Mouse (Mus musculus) embryonic facial prominence, embryonic 15.5 days (tissue): ENCODE results near the gene Reg3d. TPM values are rescaled to one million over a fixed set of nuclear protein-coding genes. Genes with fewer than 3 reads are reported as not detected.

Source experiments
- ATAC-seq: fragments of 200-750 bp; cut with Nextera tagmentation; 2 replicates; pipeline ENCODE4 v1.8.0; 2017; ENCODE audit warnings: low read depth, moderate TSS enrichment; ENCODE audit not compliant: insufficient number of reproducible peaks, low FRiP score, low TSS enrichment
- H3K27ac ChIP-seq: fragments of 300-500 bp; sonication (generic); replicated peaks from 2 replicates; pipeline ENCODE4 v1.5.1; 2015; ENCODE audit warnings: mild to moderate bottlenecking, inconsistent platforms
- H3K27me3 ChIP-seq: fragments of 300-500 bp; sonication (generic); 2 replicates; pipeline ENCODE4 v1.6.1; 2015; ENCODE audit warnings: inconsistent platforms
- H3K36me3 ChIP-seq: fragments of 300-500 bp; sonication (generic); 2 replicates; pipeline ENCODE4 v1.6.1; 2015; ENCODE audit warnings: mild to moderate bottlenecking, inconsistent platforms
- H3K4me1 ChIP-seq: fragments of 300-500 bp; sonication (generic); 2 replicates; pipeline ENCODE4 v1.6.1; 2015; ENCODE audit warnings: inconsistent platforms
- H3K4me2 ChIP-seq: fragments of 300-500 bp; sonication (generic); replicated peaks from 2 replicates; pipeline ENCODE4 v1.6.1; 2015; ENCODE audit warnings: mild to moderate bottlenecking, inconsistent platforms
- H3K4me3 ChIP-seq: fragments of 300-500 bp; sonication (generic); replicated peaks from 2 replicates; pipeline ENCODE4 v1.5.1; 2015; ENCODE audit warnings: mild to moderate bottlenecking, inconsistent platforms
- H3K9ac ChIP-seq: fragments of 300-500 bp; sonication (generic); 2 replicates; pipeline ENCODE4 v1.6.1; 2015; ENCODE audit warnings: inconsistent platforms
- H3K9me3 ChIP-seq: fragments of 300-500 bp; sonication (generic); replicated peaks from 2 replicates; pipeline ENCODE4 v1.6.1; 2016; ENCODE audit warnings: inconsistent platforms
- polyA plus RNA-seq: library from polyadenylated mRNA; unstranded; fragments of >200 nt; fragmentation: Nextera tagmentation; extraction: Ambion mirVana; gene quantifications from 2 replicates; pipeline ENCODE4 v1.2.1, GENCODE M21; 2015

Reg3d gene
- polyA plus RNA-seq, 1 experiment from 2014 or later, result not detected

DNA sequence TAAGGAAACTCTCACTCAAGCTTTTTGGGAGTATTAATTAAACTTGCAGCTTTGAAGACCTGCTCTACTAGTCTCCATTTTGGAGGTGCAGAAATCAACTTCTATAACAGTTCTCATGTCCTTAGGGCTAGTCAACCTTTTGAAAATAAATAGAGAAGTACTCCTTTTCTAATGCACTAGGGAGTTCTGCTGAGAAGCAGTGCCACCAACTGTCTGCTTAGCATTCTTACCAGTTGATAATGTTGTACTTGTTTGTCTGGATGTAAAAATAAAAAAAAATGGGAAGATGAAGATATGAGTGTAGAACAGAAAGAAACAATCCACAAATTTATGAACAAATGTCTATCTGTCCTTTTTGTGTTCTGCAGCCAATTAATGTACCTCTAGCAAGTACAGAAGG, 50.9 kb downstream of the Reg3d start:
- H3K9ac ChIP-seq, result no peak overlapping the region
- ATAC-seq, result no peak

More for the DNA sequence above, 50.9 kb downstream of the Reg3d start:
- Histone ChIP-seq H3K27ac (no peak overlapping the region), H3K9me3 (no peaks in the 10 kb centered on the region), H3K4me2 (no peak overlapping the region), H3K27me3 (no peaks in the 10 kb centered on the region), H3K4me1 (no peaks in the 10 kb centered on the region), H3K36me3 (no peaks in the 10 kb centered on the region), H3K4me3 (no peak overlapping the region)

Other genes with a start within 250 kb of the Reg3d start
- not detected in 2 replicates for gene Reg3b, start 8.2 kb downstream of the Reg3d start, polyA plus RNA-seq
- not detected in 2 replicates for gene Reg3a, start 1.8 kb upstream of the Reg3d start, polyA plus RNA-seq
- not detected in 2 replicates for gene Reg2, start 16.8 kb upstream of the Reg3d start, polyA plus RNA-seq
- 0.23 TPM in 1 of 2 replicates, not detected in the other for gene Reg1, start 43.8 kb upstream of the Reg3d start, polyA plus RNA-seq
- gene Reg3g, start 90.0 kb upstream of the Reg3d start, polyA plus RNA-seq, result 50.0 and 120 TPM in 2 replicates